Mouse (Mus musculus) heart, embryonic 11.5 days (tissue): ENCODE measurements around the gene Hdac7. TPM values are rescaled to one million over a fixed set of nuclear protein-coding genes. Genes with fewer than 3 reads are reported as not detected.

Experiments
- ATAC-seq: fragments of 200-750 bp; cut with Nextera tagmentation; replicated peaks from 2 replicates; pipeline ENCODE4 v1.8.0; 2017; ENCODE audit warnings: moderate library complexity; ENCODE audit not compliant: insufficient number of reproducible peaks, low FRiP score, low TSS enrichment
- H3K27ac ChIP-seq: fragments of 300-500 bp; sonication (generic); 2 replicates; pipeline ENCODE4 v1.5.1; 2014; ENCODE audit warnings: mild to moderate bottlenecking, low read depth, low read length
- H3K27me3 ChIP-seq: fragments of 300-500 bp; sonication (generic); 2 replicates; pipeline ENCODE4 v1.6.1; 2014; ENCODE audit warnings: mild to moderate bottlenecking, low read length, mixed read lengths; ENCODE audit not compliant: control insufficient read depth, insufficient read depth
- H3K36me3 ChIP-seq: fragments of 300-500 bp; sonication (generic); 2 replicates; pipeline ENCODE4 v1.6.1; 2014; ENCODE audit warnings: mild to moderate bottlenecking, low read length, moderate library complexity, mixed read lengths; ENCODE audit not compliant: control insufficient read depth, insufficient read depth
- H3K4me1 ChIP-seq: fragments of 300-500 bp; sonication (generic); 2 replicates; pipeline ENCODE4 v1.6.1; 2014; ENCODE audit warnings: low read length; ENCODE audit not compliant: control insufficient read depth, insufficient read depth
- H3K4me2 ChIP-seq: fragments of 300-500 bp; sonication (generic); 2 replicates; pipeline ENCODE4 v1.6.1; 2014; ENCODE audit warnings: mild to moderate bottlenecking, moderate library complexity
- H3K4me3 ChIP-seq: fragments of 300-500 bp; sonication (generic); 2 replicates; pipeline ENCODE4 v1.5.1; 2014; ENCODE audit warnings: low read depth, low read length
- H3K9ac ChIP-seq: fragments of 300-500 bp; sonication (generic); 2 replicates; pipeline ENCODE4 v1.6.1; 2014; ENCODE audit warnings: mild to moderate bottlenecking, low read depth, low read length, moderate library complexity
- H3K9me3 ChIP-seq: fragments of 300-500 bp; sonication (generic); replicated peaks from 2 replicates; pipeline ENCODE4 v1.6.1; 2016; ENCODE audit warnings: low read length; ENCODE audit not compliant: control insufficient read depth
- WGBS: fragments of 180-500 bp; shearing (Covaris S2); extraction: QIAGEN DNeasy Blood & Tissue Kit; methylation state at CpG from one replicate; pipeline ENCODE4 v1.1.7; 2014; ENCODE audit not compliant: insufficient replicate concordance; 5-methylcytosine and 5-hydroxymethylcytosine counted together
- polyA plus RNA-seq: library from polyadenylated mRNA; unstranded; fragments of >200 nt; fragmentation: Nextera tagmentation; extraction: Ambion mirVana; gene quantifications from 2 replicates; pipeline ENCODE4 v1.2.1, GENCODE M21; 2014

Gene Hdac7
- polyA plus RNA-seq, 1 experiment from 2014 or later: 24.6 TPM

- H3K27ac ChIP-seq: no peak overlapping the region
Measured at GRCm38 (mm10) chr15:97822545-97823228, 21.6 kb downstream of the Hdac7 start.

DNA sequence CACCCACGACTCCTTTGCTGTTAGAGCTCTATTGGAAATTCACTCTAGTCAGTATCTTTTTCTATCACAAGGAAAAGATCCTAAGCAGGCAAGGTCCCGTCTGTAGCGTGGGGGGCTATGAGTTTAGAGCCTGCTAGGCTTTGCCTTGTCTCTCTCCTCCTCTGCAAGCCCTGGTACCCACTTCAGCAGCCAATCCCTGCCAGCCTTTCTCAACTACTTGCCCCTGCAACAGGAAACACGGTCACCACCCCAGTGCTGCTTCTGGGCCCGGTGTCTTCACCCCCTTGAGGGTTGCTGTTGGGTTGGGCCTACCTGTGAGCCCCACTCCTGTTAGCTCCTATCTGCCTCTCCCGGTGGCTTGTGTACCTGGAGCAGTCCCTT lies 22.3 kb downstream of the Hdac7 start:
- 58% methylated on average over 6 of the region's 6 CpGs for WGBS
- peak overlapping the region; percentile 77 for H3K27ac ChIP-seq
- H3K4me1 ChIP-seq: peaks cover 63% of the 10 kb centered on the region
- H3K9ac ChIP-seq: no peak overlapping the region
- H3K4me3 ChIP-seq: no peak overlapping the region
- H3K9me3 ChIP-seq: no peaks in the 10 kb centered on the region
- no peaks in the 10 kb centered on the region for H3K27me3 ChIP-seq
- no peak for ATAC-seq
- H3K4me2 ChIP-seq: no peak overlapping the region
- H3K36me3 ChIP-seq: peaks cover 3% of the 10 kb centered on the region

More at GRCm38 (mm10) chr15:97822545-97823228, 21.6 kb downstream of the Hdac7 start:
- Histone ChIP-seq H3K9me3 (no peaks in the 10 kb centered on the region), H3K4me2 (0 out of 2 replicates have a peak overlapping the region, but pooled peaks have one; percentile 27), H3K4me1 (peaks cover 63% of the 10 kb centered on the region), H3K9ac (0 out of 2 replicates have a peak overlapping the region, but pooled peaks have one; percentile 10), H3K36me3 (peaks cover 3% of the 10 kb centered on the region), H3K27me3 (no peaks in the 10 kb centered on the region), H3K4me3 (no peak overlapping the region)
- WGBS: 42% methylated on average over 11 of the region's 12 CpGs
- ATAC-seq: no peak

DNA sequence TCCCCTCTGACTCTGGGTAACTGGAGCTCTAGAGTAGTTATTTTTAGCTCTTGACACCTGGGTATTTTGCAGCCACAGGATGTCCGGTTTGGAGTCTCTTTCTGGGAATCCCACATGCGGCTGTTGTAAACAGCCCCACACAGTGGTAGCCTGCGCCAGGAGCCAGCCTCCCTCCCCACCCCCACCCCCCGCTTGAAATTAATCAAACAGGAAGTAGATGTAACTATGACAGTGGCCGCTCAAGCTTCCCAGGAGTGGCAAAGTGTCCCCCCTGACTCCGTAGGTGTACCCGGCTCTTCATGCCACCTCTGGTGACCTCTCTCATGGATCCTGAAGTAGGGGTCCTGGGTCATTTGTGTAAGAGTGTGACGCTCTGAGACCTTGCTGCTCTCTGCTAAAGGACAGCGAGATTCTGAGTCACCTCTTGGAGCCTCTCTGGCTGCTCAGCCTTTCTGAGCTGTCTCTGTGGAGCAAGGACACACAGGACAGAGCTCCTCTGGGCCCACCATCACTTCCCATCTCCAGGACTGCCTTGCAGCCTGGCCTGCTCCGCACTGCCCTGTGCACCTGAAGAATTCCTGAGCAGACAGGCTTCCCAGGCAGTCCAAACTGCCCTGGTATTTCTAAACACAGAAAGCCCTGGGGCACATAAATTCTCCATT lies 22.9 kb downstream of the Hdac7 start:
- no peaks in the 10 kb centered on the region for H3K27me3 ChIP-seq
- ATAC-seq: peak; percentile 43; the same call in 1 of the 2 replicates
- H3K4me3 ChIP-seq: 0 out of 2 replicates have a peak overlapping the region, but pooled peaks have one; percentile 8
- H3K9me3 ChIP-seq: no peaks in the 10 kb centered on the region
- H3K9ac ChIP-seq: peak overlapping the region; percentile 54; the same call in 1 of the 2 replicates
- peaks cover 3% of the 10 kb centered on the region for H3K36me3 ChIP-seq
- H3K27ac ChIP-seq: peak overlapping the region; percentile 77
- peaks cover 57% of the 10 kb centered on the region for H3K4me1 ChIP-seq
- H3K4me2 ChIP-seq: peak overlapping the region; percentile 48
- 24% methylated on average over 10 of the region's 10 CpGs for WGBS

GRCm38 (mm10) chr15:97819937-97820336 lies 24.4 kb downstream of the Hdac7 start:
- Histone ChIP-seq H3K9me3 (no peaks in the 10 kb centered on the region), H3K9ac (no peak overlapping the region), H3K27ac (no peak overlapping the region), H3K4me2 (no peak overlapping the region), H3K36me3 (peaks cover 3% of the 10 kb centered on the region), H3K27me3 (no peaks in the 10 kb centered on the region), H3K4me1 (peaks cover 46% of the 10 kb centered on the region), H3K4me3 (no peak overlapping the region)
- no peak for ATAC-seq
- WGBS: 77% methylated on average over 9 of the region's 9 CpGs

- H3K9ac ChIP-seq: no peak overlapping the region
- no peak overlapping the region for H3K4me3 ChIP-seq
- no peaks in the 10 kb centered on the region for H3K9me3 ChIP-seq
- peaks cover 36% of the 10 kb centered on the region for H3K4me1 ChIP-seq
- H3K4me2 ChIP-seq: no peak overlapping the region
- no peaks in the 10 kb centered on the region for H3K27me3 ChIP-seq
- H3K36me3 ChIP-seq: 0 out of 2 replicates have a peak, but pooled peaks cover 2% of the 10 kb centered on the region
- ATAC-seq: no peak
- no peak overlapping the region for H3K27ac ChIP-seq
- WGBS: 89% methylated on average over 17 of the region's 17 CpGs
Measured at GRCm38 (mm10) chr15:97816199-97816994, 27.9 kb downstream of the Hdac7 start.

- H3K4me1 ChIP-seq: peaks cover 25% of the 10 kb centered on the region
Measured at GRCm38 (mm10) chr15:97815254-97815653, 29.0 kb downstream of the Hdac7 start.

GRCm38 (mm10) chr15:97814703-97815102 lies 29.6 kb downstream of the Hdac7 start:
- Histone ChIP-seq H3K27me3 (no peaks in the 10 kb centered on the region), H3K4me1 (peaks cover 25% of the 10 kb centered on the region), H3K36me3 (0 out of 2 replicates have a peak, but pooled peaks cover 2% of the 10 kb centered on the region), H3K4me2 (no peak overlapping the region), H3K27ac (peak overlapping the region; percentile 25; the same call in 1 of the 2 replicates), H3K9ac (no peak overlapping the region), H3K9me3 (no peaks in the 10 kb centered on the region), H3K4me3 (no peak overlapping the region)
- ATAC-seq: no peak
- 45% methylated on average over 5 of the region's 5 CpGs for WGBS

More at GRCm38 (mm10) chr15:97815254-97815653, 29.0 kb downstream of the Hdac7 start:
- no peak overlapping the region for H3K9ac ChIP-seq
- no peak overlapping the region for H3K4me2 ChIP-seq
- H3K9me3 ChIP-seq: no peaks in the 10 kb centered on the region
- H3K4me3 ChIP-seq: no peak overlapping the region
- H3K27me3 ChIP-seq: no peaks in the 10 kb centered on the region
- H3K27ac ChIP-seq: no peak overlapping the region
- 81% methylated on average over 4 of the region's 4 CpGs for WGBS
- no peak for ATAC-seq
- 0 out of 2 replicates have a peak, but pooled peaks cover 2% of the 10 kb centered on the region for H3K36me3 ChIP-seq

- no peak for ATAC-seq
- no peaks in the 10 kb centered on the region for H3K9me3 ChIP-seq
- peaks cover 25% of the 10 kb centered on the region for H3K4me1 ChIP-seq
- 59% methylated on average over 21 of the region's 21 CpGs for WGBS
- H3K27ac ChIP-seq: no peak overlapping the region
- H3K4me3 ChIP-seq: no peak overlapping the region
- H3K9ac ChIP-seq: peak overlapping the region; percentile 49; the same call in 1 of the 2 replicates
- H3K27me3 ChIP-seq: no peaks in the 10 kb centered on the region
- H3K36me3 ChIP-seq: peaks cover 8% of the 10 kb centered on the region
- no peak overlapping the region for H3K4me2 ChIP-seq
Measured at GRCm38 (mm10) chr15:97813452-97814204, 30.7 kb downstream of the Hdac7 start.
